Mouse (Mus musculus): Measurements from ENCODE around the gene Ifi202b. TPM values are rescaled to one million over a fixed set of nuclear protein-coding genes. Genes with fewer than 3 reads are reported as not detected.

The Ifi202b gene
- total RNA-seq, 2 experiments from 2014 or later: not detected

Other genes with a start within 250 kb of the Ifi202b start
- gene Ifi207, start 241.0 kb downstream of the Ifi202b start, total RNA-seq (2021): under 1 TPM; 0.17 to 0.18 TPM
- under 1 TPM; 0.33 to 0.85 TPM for gene Ifi204, start 215.8 kb downstream of the Ifi202b start, total RNA-seq (2021)
- not detected for gene Ifi211, start 69.7 kb downstream of the Ifi202b start, total RNA-seq (2021)
- gene Mndal, start 40.3 kb downstream of the Ifi202b start, total RNA-seq (2021): 10 to 100 TPM; 21.9 TPM
- gene Ifi203, start 40.1 kb downstream of the Ifi202b start, total RNA-seq (2021): 10 to 100 TPM; 10.2 to 11.9 TPM
- under 1 TPM; 0.35 to 0.43 TPM for gene Ifi205, start 49.1 kb upstream of the Ifi202b start, total RNA-seq (2021)
- gene Olfr433, start 58.0 kb upstream of the Ifi202b start, total RNA-seq (2021): not detected
- gene Olfr432, start 66.5 kb upstream of the Ifi202b start, total RNA-seq (2021): not detected
- gene Olfr430, start 83.9 kb upstream of the Ifi202b start, total RNA-seq (2021): not detected
- not detected for gene Olfr429, start 101.6 kb upstream of the Ifi202b start, total RNA-seq (2021)
- not detected for gene Olfr427, start 114.1 kb upstream of the Ifi202b start, total RNA-seq (2021)
- gene Olfr231, start 138.4 kb upstream of the Ifi202b start, total RNA-seq (2021): not detected
- gene Olfr424, start 148.8 kb upstream of the Ifi202b start, total RNA-seq (2021): not detected
- not detected for gene Olfr420, start 172.9 kb upstream of the Ifi202b start, total RNA-seq (2021)
- under 1 TPM; 0.14 to 0.24 TPM for gene Spta1, start 190.0 kb upstream of the Ifi202b start, total RNA-seq (2021)